8 mouse cellular contexts compared by ENCODE assay signal in genomic region chr4:132883561-132884063, GRCm38 (mm10). TPM values are rescaled to one million over a fixed set of nuclear protein-coding genes. Genes with fewer than 3 reads are reported as not detected.
DNase-seq lines count a peak whose midpoint lies in the region; ATAC-seq and TF ChIP-seq lines count a peak whose summit lies in the region.

No protein-coding gene starts in this region.

- peak overlapping the region; percentile 82 for H3K9ac ChIP-seq in hindbrain, embryonic 15.5 days

- H3K4me2 ChIP-seq in hindbrain, embryonic 15.5 days, result peak overlapping the region; percentile 87

- no peak for TF ChIP-seq POLR2A in cerebellum, adult 2 months (IDR thresholded peaks at IDR 0.05; ENCODE audit: borderline replicate concordance, insufficient read depth, low read length)

- WGBS in cerebellum, adult 2 months, result 1% methylated on average over 21 of the region's 21 CpGs
- WGBS in hindbrain, embryonic 15.5 days, result 4% methylated on average over 21 of the region's 21 CpGs
- WGBS in midbrain, embryonic 10.5 days, result 7% methylated on average over 21 of the region's 21 CpGs

- no peaks in the 10 kb centered on the region for H3K36me3 ChIP-seq in hindbrain, embryonic 15.5 days
- peaks cover 23% of the 10 kb centered on the region for H3K36me3 ChIP-seq in midbrain, embryonic 10.5 days

- no peak for TF ChIP-seq CTCF in cerebellum, adult 2 months (IDR thresholded peaks at IDR 0.05; ENCODE audit: borderline replicate concordance, insufficient read depth, low read depth, low read length)

- no peaks in the 10 kb centered on the region; the same call in 1 of the 2 replicates for H3K4me1 ChIP-seq in cerebellum, adult 2 months (ENCODE audit: control insufficient read depth, insufficient read depth, low read length)
- peaks cover 29% of the 10 kb centered on the region for H3K4me1 ChIP-seq in hindbrain, embryonic 15.5 days (replicated peaks)
- peaks cover 31% of the 10 kb centered on the region for H3K4me1 ChIP-seq in midbrain, embryonic 10.5 days

- DNase-seq in cerebellum, adult 2 months, result no peak
- DNase-seq in cerebellum, adult 11 months, result no peak
- peak; percentile 29 for DNase-seq in urinary bladder, postnatal 25 days (ENCODE audit: low spot score)
- no peak for DNase-seq in urinary bladder, adult 2 months (ENCODE audit: low spot score)
- DNase-seq in midbrain, embryonic 10.5 days (ENCODE audit: low spot score), result no peak
- no peak for DNase-seq in ovary, postnatal 14 days (ENCODE audit: low spot score)
- DNase-seq in yolk sac, embryonic 10.5 days (ENCODE audit: low spot score), result no peak

- peak overlapping the region; percentile 83 for H3K4me3 ChIP-seq in cerebellum, adult 2 months (replicated peaks; ENCODE audit: insufficient read depth, low read depth, low read length)
- H3K4me3 ChIP-seq in hindbrain, embryonic 15.5 days, result peak overlapping the region; percentile 85
- H3K4me3 ChIP-seq in midbrain, embryonic 10.5 days, result peak overlapping the region; percentile 97

- H3K27ac ChIP-seq in cerebellum, adult 2 months (ENCODE audit: insufficient read depth, low read length), result peak overlapping the region; percentile 39
- H3K27ac ChIP-seq in hindbrain, embryonic 15.5 days (replicated peaks), result peak overlapping the region; percentile 86
- peak overlapping the region; percentile 92 for H3K27ac ChIP-seq in midbrain, embryonic 10.5 days (replicated peaks)

- H3K27me3 ChIP-seq in cerebellum, adult 2 months (ENCODE audit: control insufficient read depth, insufficient read depth, low read length), result no peaks in the 10 kb centered on the region
- H3K27me3 ChIP-seq in hindbrain, embryonic 15.5 days, result no peaks in the 10 kb centered on the region
- no peaks in the 10 kb centered on the region for H3K27me3 ChIP-seq in midbrain, embryonic 10.5 days (ENCODE audit: low read depth, poor library complexity, severe bottlenecking)

- no peak for ATAC-seq in hindbrain, embryonic 15.5 days (ENCODE audit: low FRiP score, low read depth)

- no peaks in the 10 kb centered on the region for H3K9me3 ChIP-seq in hindbrain, embryonic 15.5 days
- H3K9me3 ChIP-seq in midbrain, embryonic 10.5 days (replicated peaks), result no peaks in the 10 kb centered on the region

RNA-seq across cellular contexts. Expression of gene Stx12, which starts 0.7 kb away (rescaled TPM):
- 88.6 and 89.0 TPM in 2 replicates for polyA plus RNA-seq in cerebellum, adult 2 months (2012; rRNA removed)
- 76.3 and 100.0 TPM in 2 replicates for polyA plus RNA-seq in urinary bladder, adult 2 months (2012; rRNA removed)
- 133 and 145 TPM in 2 replicates for polyA plus RNA-seq in hindbrain, embryonic 15.5 days (2015; fragmentation: Nextera tagmentation; extraction: Ambion mirVana)
- 61.5 and 72.5 TPM in 2 replicates for polyA plus RNA-seq in midbrain, embryonic 10.5 days (2016; fragmentation: Nextera tagmentation; extraction: Ambion mirVana)

RNA-seq across cellular contexts. Expression of gene Fam76a, which starts 38.7 kb away (rescaled TPM):
- 30.0 and 30.5 TPM in 2 replicates for polyA plus RNA-seq in cerebellum, adult 2 months (2012; rRNA removed)
- polyA plus RNA-seq in urinary bladder, adult 2 months (2012; rRNA removed), result 44.0 and 44.7 TPM in 2 replicates
- 35.7 and 38.3 TPM in 2 replicates for polyA plus RNA-seq in hindbrain, embryonic 15.5 days (2015; fragmentation: Nextera tagmentation; extraction: Ambion mirVana)
- polyA plus RNA-seq in midbrain, embryonic 10.5 days (2016; fragmentation: Nextera tagmentation; extraction: Ambion mirVana), result 34.7 and 35.5 TPM in 2 replicates

RNA-seq across cellular contexts. Expression of gene Ppp1r8, which starts 40.6 kb away (rescaled TPM):
- 67.6 and 69.2 TPM in 2 replicates for polyA plus RNA-seq in cerebellum, adult 2 months (2012; rRNA removed)
- 39.4 and 46.7 TPM in 2 replicates for polyA plus RNA-seq in urinary bladder, adult 2 months (2012; rRNA removed)
- 49.6 and 53.0 TPM in 2 replicates for polyA plus RNA-seq in hindbrain, embryonic 15.5 days (2015; fragmentation: Nextera tagmentation; extraction: Ambion mirVana)
- polyA plus RNA-seq in midbrain, embryonic 10.5 days (2016; fragmentation: Nextera tagmentation; extraction: Ambion mirVana), result 78.1 and 79.8 TPM in 2 replicates

Comparison
In these comparisons a context has a peak if more than half of its experiments do, and no peak if none do; other contexts are left out.
1. H3K27ac ChIP-seq: peak in every context shown above with its lines; median percentile 92 in midbrain, embryonic 10.5 days; 86 in hindbrain, embryonic 15.5 days; 39 in cerebellum, adult 2 months.